Mouse (Mus musculus) thymus, adult 2 months (tissue): ENCODE measurements around the gene Sc5d. TPM values are rescaled to one million over a fixed set of nuclear protein-coding genes. Genes with fewer than 3 reads are reported as not detected.
A peak's percentile ranks its signal among the peaks of the same experiment; 100 is the strongest.

Experiments
- DNase-seq: peaks from one replicate; pipeline ENCODE4 v3.0.0; 2021
- H3K27ac ChIP-seq: fragments of 200-500 bp; 2 replicates; pipeline ENCODE4 v1.5.1; 2012; ENCODE audit warnings: low read length, control low read depth; ENCODE audit not compliant: control insufficient read depth, insufficient read depth
- H3K27me3 ChIP-seq: fragments of 200-500 bp; 2 replicates; pipeline ENCODE4 v1.6.1; 2012; ENCODE audit warnings: mild to moderate bottlenecking, low read length, moderate library complexity, mixed read lengths; ENCODE audit not compliant: control insufficient read depth, insufficient read depth
- H3K36me3 ChIP-seq: fragments of 200-500 bp; 2 replicates; pipeline ENCODE4 v1.6.1; 2012; ENCODE audit warnings: mild to moderate bottlenecking, low read length, moderate library complexity; ENCODE audit not compliant: control insufficient read depth, insufficient read depth
- H3K4me1 ChIP-seq: fragments of 200-500 bp; replicated peaks from 2 replicates; pipeline ENCODE4 v1.6.1; 2012; ENCODE audit warnings: low read length; ENCODE audit not compliant: control insufficient read depth, insufficient read depth
- H3K4me3 ChIP-seq: fragments of 200-500 bp; 2 replicates; pipeline ENCODE4 v1.5.1; 2012; ENCODE audit warnings: mild to moderate bottlenecking, low read length, control low read depth, moderate library complexity; ENCODE audit not compliant: control insufficient read depth, insufficient read depth
- CTCF ChIP-seq: fragments of 200-500 bp; IDR thresholded peaks from 2 replicates; pipeline ENCODE4 v1.5.1; 2012; ENCODE audit warnings: mild to moderate bottlenecking, control low read depth, low read length, moderate library complexity, borderline replicate concordance; ENCODE audit not compliant: control insufficient read depth, poor library complexity, insufficient read depth; ENCODE audit errors: extremely low read depth
- POLR2A ChIP-seq: fragments of 200-500 bp; IDR thresholded peaks from 2 replicates; pipeline ENCODE4 v1.6.1; 2012; ENCODE audit warnings: mild to moderate bottlenecking, low read length, control low read depth, moderate library complexity; ENCODE audit not compliant: control insufficient read depth, poor library complexity, insufficient read depth; ENCODE audit errors: extremely low read depth
- WGBS: fragments of 180-500 bp; shearing (Covaris S2); methylation state at CpG from one replicate; pipeline ENCODE4 v1.1.7; 2018; 5-methylcytosine and 5-hydroxymethylcytosine counted together
- polyA plus RNA-seq: library from polyadenylated mRNA; depleted of rRNA; stranded (reverse); fragments of >200 nt; gene quantifications from 2 replicates; pipeline ENCODE4 v1.2.3, GENCODE M21; 2012

Gene Sc5d
- polyA plus RNA-seq, 1 experiment = 60.6 TPM

GRCm38 (mm10) chr9:42268371-42268770, 4.3 kb upstream of the Sc5d start:
- Histone ChIP-seq H3K27ac (no peak overlapping the region), H3K4me1 (no peaks in the 10 kb centered on the region), H3K4me3 (no peak overlapping the region), H3K36me3 (no peaks in the 10 kb centered on the region), H3K27me3 (no peaks in the 10 kb centered on the region)
- no peak for TF ChIP-seq CTCF
- TF ChIP-seq POLR2A = no peak
- WGBS = 90% methylated on average over 5 of the region's 5 CpGs
- DNase-seq = no peak

- TF ChIP-seq POLR2A (no peak), CTCF (no peak)
- no peak for DNase-seq
- H3K36me3 ChIP-seq = no peaks in the 10 kb centered on the region
- H3K27me3 ChIP-seq = no peaks in the 10 kb centered on the region
- 0 out of 2 replicates have a peak overlapping the region, but pooled peaks have one; percentile 4 for H3K27ac ChIP-seq
- H3K4me3 ChIP-seq = no peak overlapping the region
- H3K4me1 ChIP-seq = no peaks in the 10 kb centered on the region
- WGBS = 92% methylated on average over 4 of the region's 4 CpGs
Measured at GRCm38 (mm10) chr9:42265309-42265708, 1.3 kb upstream of the Sc5d start.

DNA sequence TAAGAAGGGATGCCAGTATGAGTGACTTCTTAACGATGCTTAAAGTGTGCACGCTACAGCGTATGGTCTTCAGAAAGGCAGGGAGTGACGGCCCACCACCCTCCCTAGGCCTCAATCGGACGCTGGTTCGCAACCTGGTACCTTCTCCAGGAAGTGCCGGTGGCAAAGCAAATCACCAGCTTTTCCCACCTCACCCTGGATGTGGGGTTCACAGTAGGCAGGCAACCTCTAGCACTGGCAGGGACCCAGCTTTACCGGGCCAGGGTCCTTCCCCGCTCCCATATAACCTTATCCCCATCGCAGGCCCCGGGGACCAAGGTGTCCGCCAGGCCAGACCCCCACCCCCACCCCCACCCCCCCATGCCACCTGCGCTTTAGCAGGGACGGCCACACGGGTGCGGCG, 346 bp downstream of the Sc5d start:
- Histone ChIP-seq H3K27me3 (no peaks in the 10 kb centered on the region), H3K4me1 (no peaks in the 10 kb centered on the region), H3K36me3 (no peaks in the 10 kb centered on the region), H3K4me3 (peak overlapping the region; percentile 69), H3K27ac (no peak overlapping the region)
- DNase-seq = peak; percentile 43
- TF ChIP-seq CTCF (no peak), POLR2A (no peak)
- under 1% methylated on average over 18 of the region's 18 CpGs for WGBS

GRCm38 (mm10) chr9:42260481-42260880, 3.6 kb downstream of the Sc5d start:
- H3K36me3 ChIP-seq = peaks cover 25% of the 10 kb centered on the region
- no peaks in the 10 kb centered on the region for H3K4me1 ChIP-seq
- H3K27me3 ChIP-seq = no peaks in the 10 kb centered on the region
- no peak overlapping the region for H3K4me3 ChIP-seq
- H3K27ac ChIP-seq = no peak overlapping the region
- no peak for DNase-seq
- no peak for TF ChIP-seq CTCF
- no peak for TF ChIP-seq POLR2A
- 98% methylated on average over 5 of the region's 5 CpGs for WGBS

DNA sequence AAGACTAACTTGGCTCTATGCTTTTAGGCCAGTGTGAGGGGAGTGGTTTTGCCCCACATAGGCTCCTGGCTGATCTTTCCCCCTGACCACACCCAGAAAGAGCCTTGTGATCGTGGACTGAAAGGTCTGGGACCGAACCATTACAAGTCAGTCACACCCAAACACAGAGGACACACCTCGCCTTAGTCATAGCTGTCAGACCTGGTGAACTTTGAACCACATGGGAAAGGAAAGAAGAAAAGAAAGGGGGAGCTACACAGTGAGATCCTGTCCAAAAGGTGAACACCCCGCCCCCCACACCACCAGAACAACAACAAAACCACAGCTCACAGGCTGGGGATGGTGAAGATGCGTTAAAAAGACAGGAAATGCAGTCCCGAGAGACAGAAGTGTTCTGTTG, 14.9 kb downstream of the Sc5d start:
- H3K27ac ChIP-seq = no peak overlapping the region
- no peaks in the 10 kb centered on the region for H3K27me3 ChIP-seq
- H3K36me3 ChIP-seq = no peaks in the 10 kb centered on the region
- WGBS = 16% methylated on average over 6 of the region's 6 CpGs
- H3K4me3 ChIP-seq = no peak overlapping the region
- TF ChIP-seq POLR2A = no peak
- no peak for TF ChIP-seq CTCF
- DNase-seq = peak; percentile 15
- peaks cover 11% of the 10 kb centered on the region for H3K4me1 ChIP-seq

DNA sequence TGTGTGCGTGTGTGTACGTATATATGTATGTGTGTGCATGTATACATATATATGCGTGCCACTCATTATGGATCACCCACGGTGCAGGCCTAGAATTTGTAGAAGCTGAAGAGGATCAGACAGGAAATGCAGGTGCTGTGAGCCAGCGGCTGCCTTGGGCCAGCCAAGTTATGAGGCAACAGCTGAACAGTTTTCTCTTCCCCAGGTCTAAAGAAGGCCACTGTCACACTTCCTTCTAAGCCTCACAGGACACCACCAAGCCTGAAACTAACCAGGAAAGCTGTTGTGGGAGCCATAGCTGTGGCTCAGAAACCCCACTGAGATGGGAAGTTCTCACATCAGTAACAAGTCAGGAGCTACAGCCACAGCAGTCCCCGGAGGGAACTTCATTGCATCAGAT, 17.4 kb downstream of the Sc5d start:
- no peak overlapping the region for H3K27ac ChIP-seq
- no peak for TF ChIP-seq CTCF
- no peak for TF ChIP-seq POLR2A
- peaks cover 11% of the 10 kb centered on the region for H3K4me1 ChIP-seq
- H3K4me3 ChIP-seq = no peak overlapping the region
- no peaks in the 10 kb centered on the region for H3K36me3 ChIP-seq
- 53% methylated on average over 6 of the region's 6 CpGs for WGBS
- no peaks in the 10 kb centered on the region for H3K27me3 ChIP-seq
- no peak for DNase-seq

GRCm38 (mm10) chr9:42244173-42244572, 19.9 kb downstream of the Sc5d start:
- Histone ChIP-seq H3K27me3 (no peaks in the 10 kb centered on the region), H3K4me3 (no peak overlapping the region), H3K4me1 (peaks cover 5% of the 10 kb centered on the region), H3K36me3 (no peaks in the 10 kb centered on the region), H3K27ac (no peak overlapping the region)
- no peak for DNase-seq
- 79% methylated on average over 5 of the region's 5 CpGs for WGBS
- TF ChIP-seq POLR2A (no peak), CTCF (no peak)
